Mouse (Mus musculus): ENCODE data around the gene Rpl18a. TPM values are rescaled to one million over a fixed set of nuclear protein-coding genes. Genes with fewer than 3 reads are reported as not detected.

The Rpl18a gene
- polyA plus RNA-seq, 1 experiment from 2014 or later, result 4,906 TPM

DNA sequence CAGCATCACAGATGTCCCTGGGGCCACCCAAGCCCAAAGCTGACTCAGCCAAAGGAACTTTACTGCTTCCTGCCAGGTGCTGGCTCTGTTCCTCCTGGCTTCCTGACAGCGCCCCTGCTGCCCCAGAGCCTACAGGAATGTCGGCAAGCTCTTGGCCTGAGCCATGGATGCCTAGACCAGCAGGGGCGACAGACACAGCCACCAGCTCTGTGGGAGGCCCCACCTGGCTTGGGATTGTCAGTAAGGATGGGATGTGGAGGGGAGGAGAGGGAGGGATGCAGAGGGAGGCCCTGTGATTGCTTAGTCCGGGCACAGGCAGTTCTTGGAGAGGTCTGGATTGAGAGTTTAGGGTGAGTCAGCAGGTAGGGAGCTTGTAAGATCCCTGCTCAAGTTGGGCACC is 17.1 kb downstream of the Rpl18a start:
- no peak overlapping the region for H3K4me3 ChIP-seq (replicated peaks)
- H3K36me3 ChIP-seq, result no peaks in the 10 kb centered on the region
- ATAC-seq (ENCODE audit: insufficient number of reproducible peaks, low FRiP score, low TSS enrichment, low read depth), result peak; percentile 37; the same call in 1 of the 2 replicates
- 4% methylated on average over 4 of the region's 4 CpGs for WGBS
- peaks cover 16% of the 10 kb centered on the region for H3K4me1 ChIP-seq
- no peak overlapping the region for H3K4me2 ChIP-seq (replicated peaks)
- H3K9me3 ChIP-seq (replicated peaks), result no peaks in the 10 kb centered on the region
- H3K9ac ChIP-seq, result no peak overlapping the region
- H3K27me3 ChIP-seq, result no peaks in the 10 kb centered on the region; the same call in none of the 2 replicates
- H3K27ac ChIP-seq (replicated peaks), result peak overlapping the region; percentile 69

DNA sequence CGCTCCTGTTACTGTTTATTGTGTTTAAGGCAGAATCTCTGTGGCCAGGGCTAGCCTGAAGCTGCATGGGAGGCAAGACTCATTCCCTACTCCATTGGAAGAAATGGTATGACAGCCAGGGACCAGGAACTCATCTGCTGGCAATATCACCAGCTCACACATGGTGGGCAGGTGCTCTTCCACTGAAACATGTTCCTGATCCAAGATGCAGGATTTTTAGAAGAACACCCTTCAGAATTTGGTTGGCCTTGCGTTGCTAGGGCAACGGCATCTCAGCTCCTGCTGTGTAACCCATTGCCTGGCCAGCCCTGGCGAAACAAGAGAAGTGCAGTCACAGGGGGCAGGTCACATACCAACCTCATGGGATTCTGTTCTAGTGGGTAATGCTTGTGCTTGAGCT is 17.7 kb downstream of the Rpl18a start:
- Histone ChIP-seq H3K4me1 (peaks cover 16% of the 10 kb centered on the region), H3K27ac (replicated peaks) (no peak overlapping the region), H3K4me3 (replicated peaks) (no peak overlapping the region), H3K4me2 (replicated peaks) (no peak overlapping the region), H3K9me3 (replicated peaks) (no peaks in the 10 kb centered on the region), H3K36me3 (no peaks in the 10 kb centered on the region), H3K27me3 (no peaks in the 10 kb centered on the region; the same call in none of the 2 replicates), H3K9ac (no peak overlapping the region)
- 50% methylated on average over 4 of the region's 4 CpGs for WGBS
- no peak for ATAC-seq (ENCODE audit: insufficient number of reproducible peaks, low FRiP score, low TSS enrichment, low read depth)

DNA sequence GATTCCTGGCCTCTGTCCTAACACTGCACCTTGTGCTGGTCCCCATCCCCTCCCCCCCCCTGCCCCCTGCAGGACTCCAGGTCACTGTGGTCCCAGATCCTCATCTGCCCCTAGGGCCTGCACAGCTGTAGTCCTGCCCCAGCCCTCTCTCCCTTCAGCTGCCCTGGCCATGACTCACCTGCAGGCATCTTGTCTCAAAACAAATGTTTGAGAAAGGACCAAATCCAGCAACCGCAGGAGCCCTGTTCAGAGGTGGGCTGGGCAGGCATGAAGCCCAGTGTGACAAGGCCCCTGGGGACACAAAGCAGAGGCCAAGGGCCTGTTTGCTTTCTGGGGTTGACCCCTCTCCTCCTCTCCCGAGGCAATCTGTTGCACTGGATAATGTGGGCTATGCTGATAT is 19.0 kb downstream of the Rpl18a start:
- Histone ChIP-seq H3K27me3 (no peaks in the 10 kb centered on the region; the same call in none of the 2 replicates), H3K4me3 (replicated peaks) (no peak overlapping the region)

DNA sequence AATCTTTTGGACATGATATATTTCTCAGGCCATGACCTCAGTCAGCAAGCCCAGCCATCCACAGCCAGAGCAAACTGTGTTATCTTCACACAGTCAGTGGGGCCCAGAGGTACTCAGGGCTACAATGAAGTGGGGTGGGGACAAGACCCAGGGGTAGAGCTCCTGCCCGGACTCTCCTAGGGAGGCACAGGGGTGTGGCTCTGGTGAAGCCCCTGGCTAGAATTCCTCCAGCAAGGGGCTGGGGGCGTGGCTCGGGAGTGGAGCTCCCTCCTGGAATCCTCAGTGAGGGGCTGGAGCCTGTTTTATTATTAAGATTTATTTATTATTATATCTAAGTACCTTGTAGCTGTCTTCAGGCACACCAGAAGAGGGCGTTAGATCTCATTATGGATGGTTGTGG is 20.8 kb downstream of the Rpl18a start:
- no peaks in the 10 kb centered on the region; the same call in 1 of the 2 replicates for H3K27me3 ChIP-seq
- no peak overlapping the region for H3K27ac ChIP-seq (replicated peaks)
- peaks cover 25% of the 10 kb centered on the region for H3K4me1 ChIP-seq
- WGBS, result 53% methylated on average over 4 of the region's 4 CpGs
- no peaks in the 10 kb centered on the region for H3K9me3 ChIP-seq (replicated peaks)
- no peak overlapping the region for H3K9ac ChIP-seq
- no peak overlapping the region for H3K4me3 ChIP-seq (replicated peaks)
- H3K4me2 ChIP-seq (replicated peaks), result no peak overlapping the region
- ATAC-seq (ENCODE audit: insufficient number of reproducible peaks, low FRiP score, low TSS enrichment, low read depth), result no peak
- no peaks in the 10 kb centered on the region for H3K36me3 ChIP-seq

More for the DNA sequence above, 19.0 kb downstream of the Rpl18a start:
- ATAC-seq (ENCODE audit: insufficient number of reproducible peaks, low FRiP score, low TSS enrichment, low read depth), result no peak
- peaks cover 16% of the 10 kb centered on the region for H3K4me1 ChIP-seq
- H3K27ac ChIP-seq (replicated peaks), result no peak overlapping the region
- no peaks in the 10 kb centered on the region for H3K9me3 ChIP-seq (replicated peaks)
- H3K9ac ChIP-seq, result no peak overlapping the region
- H3K4me2 ChIP-seq (replicated peaks), result no peak overlapping the region
- no peaks in the 10 kb centered on the region for H3K36me3 ChIP-seq
- 40% methylated on average over 2 of the region's 2 CpGs for WGBS

DNA sequence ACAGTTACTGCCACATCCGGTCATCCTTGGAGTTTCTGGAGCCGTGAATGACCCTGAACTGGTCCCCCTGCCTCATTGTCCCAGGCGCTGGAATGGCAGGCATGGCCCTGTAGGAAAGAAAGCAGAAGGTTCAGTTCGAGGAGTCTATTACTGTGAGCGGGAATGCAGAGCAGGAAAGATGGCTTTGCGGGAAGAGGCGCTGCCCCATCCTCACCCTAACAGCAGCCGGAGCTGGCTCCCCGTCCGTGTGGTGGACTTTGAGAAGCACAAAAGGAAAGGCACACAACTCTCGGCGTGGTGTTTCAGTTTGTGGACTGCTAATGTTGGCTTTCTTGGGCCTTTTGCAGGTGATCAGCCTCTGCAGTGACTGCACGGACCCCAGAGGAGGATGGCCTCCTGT is 22.8 kb downstream of the Rpl18a start:
- no peak for ATAC-seq (ENCODE audit: insufficient number of reproducible peaks, low FRiP score, low TSS enrichment, low read depth)
- Histone ChIP-seq H3K4me3 (replicated peaks) (no peak overlapping the region), H3K9me3 (replicated peaks) (no peaks in the 10 kb centered on the region), H3K27ac (replicated peaks) (no peak overlapping the region), H3K4me1 (peaks cover 11% of the 10 kb centered on the region), H3K36me3 (no peaks in the 10 kb centered on the region), H3K4me2 (replicated peaks) (no peak overlapping the region), H3K9ac (no peak overlapping the region), H3K27me3 (no peaks in the 10 kb centered on the region; the same call in 1 of the 2 replicates)
- whole genome bisulfite sequencing, result 93% methylated on average over 13 of the region's 13 CpGs

DNA sequence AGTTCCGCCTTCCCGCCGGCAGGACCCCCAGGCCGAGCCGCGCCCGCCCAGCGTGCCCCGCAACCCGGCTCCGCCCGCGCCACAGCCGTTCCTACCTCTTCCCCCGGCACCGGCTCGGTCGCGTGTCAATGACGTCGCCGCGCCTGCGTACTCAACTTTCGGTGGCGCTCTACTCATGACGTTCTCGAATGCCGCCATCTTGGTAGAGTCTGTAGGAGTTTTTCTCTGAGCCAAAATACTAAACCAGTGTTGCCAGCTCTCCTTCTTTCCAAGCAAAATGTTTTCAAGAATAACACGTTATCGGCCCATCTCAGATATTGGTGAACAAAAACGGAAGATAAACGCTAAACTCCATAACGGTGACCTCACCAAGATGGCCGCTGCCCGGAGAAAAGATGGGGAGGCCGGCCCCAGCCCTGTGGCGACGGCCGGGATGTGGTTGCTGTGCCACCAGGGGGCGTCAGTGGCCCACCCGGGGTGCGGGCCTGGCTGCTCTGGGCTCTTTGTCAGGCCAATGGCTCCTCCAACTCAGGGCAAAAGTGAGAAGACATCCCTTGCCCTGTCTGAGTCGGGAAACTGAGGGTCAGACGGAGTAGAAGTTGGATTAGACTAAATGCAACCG is 23.7 kb downstream of the Rpl18a start, which contains the start of gene Ccdc124:
TSS of gene Ccdc124 (minus strand) at position 572 of the 622 bp plus-strand sequence.
- Histone ChIP-seq H3K4me2 (replicated peaks) (peak within 1 kb of the TSS; percentile 83), H3K4me3 (replicated peaks) (peak within 1 kb of the TSS; percentile 93), H3K27me3 (no peaks in the 10 kb centered on the region), H3K27ac (replicated peaks) (peak within 1 kb of the TSS; percentile 93), H3K9me3 (replicated peaks) (no peaks in the 10 kb centered on the region), H3K9ac (peak within 1 kb of the TSS; percentile 59), H3K36me3 (no peaks in the 10 kb centered on the region), H3K4me1 (peaks cover 19% of the 10 kb centered on the region)
- ATAC-seq (ENCODE audit: insufficient number of reproducible peaks, low FRiP score, low TSS enrichment, low read depth), result peak; percentile 89
- 1% methylated on average over 46 of the region's 46 CpGs for WGBS

DNA sequence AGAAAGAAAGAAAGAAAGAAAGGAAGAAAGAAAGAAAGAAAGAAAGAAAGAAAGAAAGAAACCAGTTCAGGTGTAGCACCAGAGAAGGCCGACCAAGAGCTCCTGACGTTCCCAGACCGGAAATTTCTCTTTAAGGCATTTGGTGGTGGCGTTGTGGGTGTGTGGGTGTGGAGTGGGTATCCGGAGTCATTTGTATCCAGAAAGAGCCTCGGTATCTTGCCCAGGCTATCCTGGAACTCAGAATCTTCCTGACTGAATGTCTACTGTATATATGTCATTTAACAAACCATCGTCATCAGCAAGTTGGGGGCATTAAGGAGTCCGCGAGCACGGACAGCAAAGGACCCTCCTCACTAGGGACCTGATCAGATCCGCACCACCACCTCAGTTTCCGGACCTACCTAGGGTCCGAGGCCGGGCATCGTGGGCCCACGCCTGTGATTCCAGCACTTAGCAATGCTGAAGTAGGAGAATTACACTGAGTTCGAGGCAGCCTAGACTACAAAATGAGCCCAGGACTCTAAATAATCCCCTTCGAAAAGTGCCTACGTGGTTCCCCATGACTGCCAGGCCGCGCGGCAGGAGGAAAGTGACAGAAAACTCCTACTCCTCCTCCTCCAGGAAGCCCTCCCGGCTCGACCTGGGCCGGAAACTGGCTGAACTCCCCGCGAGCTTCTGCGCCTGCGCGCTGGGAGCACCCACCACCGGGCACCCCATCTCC is 24.4 kb downstream of the Rpl18a start:
- no peak for ATAC-seq (ENCODE audit: insufficient number of reproducible peaks, low FRiP score, low TSS enrichment, low read depth)
- peak overlapping the region; percentile 93 for H3K4me3 ChIP-seq (replicated peaks)

DNA sequence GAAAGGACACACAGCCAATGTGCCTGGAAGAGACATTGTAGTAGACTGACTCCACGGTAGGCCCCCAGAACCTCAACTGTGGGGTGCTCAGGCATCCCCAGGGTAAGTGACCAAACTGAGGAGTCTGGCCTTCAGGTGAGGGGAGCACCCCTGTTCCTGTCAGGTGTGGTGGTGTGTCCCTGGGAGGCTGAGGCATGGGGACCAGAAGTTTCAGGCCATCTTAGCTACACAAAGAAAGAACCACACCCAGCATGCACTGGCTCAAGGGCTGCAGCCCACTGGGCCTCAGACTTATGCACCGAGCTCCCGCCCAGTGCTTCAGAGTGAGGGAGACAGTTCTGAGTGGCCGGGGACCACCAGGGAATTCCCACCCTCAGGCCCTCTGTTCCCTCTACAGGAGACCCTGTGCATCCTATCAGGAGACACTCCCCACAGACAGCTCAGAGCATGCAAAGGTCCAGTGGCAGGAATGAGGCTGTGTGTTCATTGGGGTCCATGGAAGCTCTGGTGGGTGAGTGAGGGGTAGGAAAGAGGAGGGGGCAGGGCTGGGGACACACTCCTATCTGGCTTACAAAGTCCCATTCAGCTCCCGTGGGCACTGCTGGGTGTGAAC is 25.9 kb downstream of the Rpl18a start:
- H3K27ac ChIP-seq (replicated peaks), result no peak overlapping the region
- no peaks in the 10 kb centered on the region for H3K27me3 ChIP-seq
- peaks cover 23% of the 10 kb centered on the region for H3K4me1 ChIP-seq
- no peak for ATAC-seq (ENCODE audit: insufficient number of reproducible peaks, low FRiP score, low TSS enrichment, low read depth)
- 85% methylated on average over 5 of the region's 5 CpGs for WGBS
- no peaks in the 10 kb centered on the region; the same call in 1 of the 2 replicates for H3K36me3 ChIP-seq
- H3K4me3 ChIP-seq (replicated peaks), result no peak overlapping the region
- H3K9ac ChIP-seq, result no peak overlapping the region
- no peak overlapping the region for H3K4me2 ChIP-seq (replicated peaks)
- H3K9me3 ChIP-seq (replicated peaks), result no peaks in the 10 kb centered on the region

More for the DNA sequence above, 24.4 kb downstream of the Rpl18a start:
- 3% methylated on average over 31 of the region's 31 CpGs for WGBS
- Histone ChIP-seq H3K4me1 (peaks cover 23% of the 10 kb centered on the region), H3K9me3 (replicated peaks) (no peaks in the 10 kb centered on the region), H3K36me3 (no peaks in the 10 kb centered on the region; the same call in 1 of the 2 replicates), H3K9ac (peak overlapping the region; percentile 59), H3K27ac (replicated peaks) (peak overlapping the region; percentile 93), H3K27me3 (no peaks in the 10 kb centered on the region), H3K4me2 (replicated peaks) (peak overlapping the region; percentile 83)

DNA sequence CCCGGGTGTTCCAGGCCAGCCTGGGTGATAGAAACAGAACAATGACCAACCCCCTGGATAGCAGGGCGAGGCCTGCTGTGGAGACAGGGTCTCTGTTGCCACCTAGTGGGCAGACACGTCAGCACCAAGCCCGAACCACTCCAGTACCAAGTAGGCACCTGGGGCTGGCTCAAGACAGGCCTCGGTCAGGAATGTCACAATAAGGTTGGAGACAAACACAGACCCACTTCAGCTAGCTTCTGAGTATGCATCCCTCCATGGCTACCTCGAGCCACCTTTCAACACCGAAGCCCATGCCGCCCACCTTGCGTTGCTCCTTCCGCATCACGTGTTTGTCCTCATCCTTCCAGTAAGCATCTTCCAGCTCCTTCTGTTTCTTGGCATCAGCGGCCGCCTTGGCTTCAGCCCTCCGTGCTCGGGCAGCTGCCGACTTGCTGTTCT is 27.6 kb downstream of the Rpl18a start:
- peaks cover 32% of the 10 kb centered on the region for H3K4me1 ChIP-seq
- H3K9ac ChIP-seq, result no peak overlapping the region
- no peaks in the 10 kb centered on the region; the same call in 1 of the 2 replicates for H3K36me3 ChIP-seq
- H3K27ac ChIP-seq (replicated peaks), result 0 out of 2 replicates have a peak overlapping the region, but pooled peaks have one; percentile 39
- 44% methylated on average over 16 of the region's 16 CpGs for WGBS
- no peak for ATAC-seq (ENCODE audit: insufficient number of reproducible peaks, low FRiP score, low TSS enrichment, low read depth)
- no peaks in the 10 kb centered on the region for H3K27me3 ChIP-seq
- H3K4me2 ChIP-seq (replicated peaks), result peak overlapping the region; percentile 44; the same call in 1 of the 2 replicates
- no peak overlapping the region for H3K4me3 ChIP-seq (replicated peaks)
- no peaks in the 10 kb centered on the region for H3K9me3 ChIP-seq (replicated peaks)

DNA sequence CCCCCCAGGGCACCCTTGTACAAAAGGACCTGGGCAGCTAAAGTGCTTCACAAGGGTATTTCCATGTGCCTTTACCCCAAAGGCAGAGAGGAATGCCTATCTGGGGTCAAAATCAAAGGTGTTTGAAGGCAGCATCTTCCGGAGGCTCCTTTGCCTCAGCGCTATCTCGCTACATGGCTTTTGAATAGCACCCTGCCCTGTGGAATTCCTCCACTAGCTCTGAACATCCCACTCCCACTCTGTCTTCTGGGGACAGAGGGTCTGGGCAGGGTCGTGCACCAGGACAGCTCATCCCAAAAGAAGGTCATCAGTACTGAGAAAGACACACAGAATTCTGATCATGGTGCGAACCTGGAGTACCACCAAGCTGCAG is 28.0 kb downstream of the Rpl18a start:
- 27% methylated on average over 5 of the region's 5 CpGs for WGBS
- H3K4me3 ChIP-seq (replicated peaks), result peak overlapping the region; percentile 24; the same call in 1 of the 2 replicates
- no peaks in the 10 kb centered on the region; the same call in 1 of the 2 replicates for H3K36me3 ChIP-seq
- peak overlapping the region; percentile 39; the same call in 1 of the 2 replicates for H3K27ac ChIP-seq (replicated peaks)
- ATAC-seq (ENCODE audit: insufficient number of reproducible peaks, low FRiP score, low TSS enrichment, low read depth), result no peak
- H3K9ac ChIP-seq, result no peak overlapping the region
- no peaks in the 10 kb centered on the region for H3K27me3 ChIP-seq
- H3K4me2 ChIP-seq (replicated peaks), result peak overlapping the region; percentile 44
- H3K9me3 ChIP-seq (replicated peaks), result no peaks in the 10 kb centered on the region
- peaks cover 36% of the 10 kb centered on the region for H3K4me1 ChIP-seq
